Mouse (Mus musculus) small intestine, adult 2 months (tissue): Measurements from ENCODE around the gene Tsc22d4. TPM values are rescaled to one million over a fixed set of nuclear protein-coding genes. Genes with fewer than 3 reads are reported as not detected.
A peak's percentile ranks its signal among the peaks of the same experiment; 100 is the strongest.

Experiments used
- H3K27ac ChIP-seq: fragments of 200-500 bp; 2 replicates; pipeline ENCODE4 v1.5.1; 2012; ENCODE audit warnings: low read depth, low read length, control low read depth, inconsistent platforms; ENCODE audit not compliant: insufficient read depth
- H3K27me3 ChIP-seq: fragments of 200-500 bp; 2 replicates; pipeline ENCODE4 v1.6.1; 2012; ENCODE audit warnings: mild to moderate bottlenecking, moderate library complexity, low read length, inconsistent platforms; ENCODE audit not compliant: control insufficient read depth, insufficient read depth
- H3K36me3 ChIP-seq: fragments of 200-500 bp; 2 replicates; pipeline ENCODE4 v1.6.1; 2012; ENCODE audit warnings: mild to moderate bottlenecking, low read length, control low read depth, inconsistent platforms; ENCODE audit not compliant: control insufficient read depth, insufficient read depth
- H3K4me1 ChIP-seq: fragments of 200-500 bp; 2 replicates; pipeline ENCODE4 v1.6.1; 2012; ENCODE audit warnings: low read length, inconsistent platforms, mixed read lengths; ENCODE audit not compliant: control insufficient read depth, insufficient read depth, insufficient read length
- H3K4me3 ChIP-seq: fragments of 200-500 bp; 2 replicates; pipeline ENCODE4 v1.5.1; 2012; ENCODE audit warnings: low read depth, mild to moderate bottlenecking, control low read depth, inconsistent platforms, low read length, moderate library complexity
- CTCF ChIP-seq: fragments of 200-500 bp; IDR thresholded peaks from 2 replicates; pipeline ENCODE4 v1.5.1; 2012; ENCODE audit warnings: low read depth, mild to moderate bottlenecking, control low read depth, inconsistent platforms, low read length, moderate library complexity, mixed read lengths; ENCODE audit not compliant: insufficient replicate concordance, insufficient read length; ENCODE audit errors: extremely low read depth
- POLR2A ChIP-seq: fragments of 200-500 bp; IDR thresholded peaks from 2 replicates; pipeline ENCODE4 v1.6.1; 2012; ENCODE audit warnings: low read depth, mild to moderate bottlenecking, control low read depth, inconsistent platforms, low read length, moderate library complexity
- WGBS: fragments of 180-500 bp; shearing (Covaris S2); methylation state at CpG from one replicate; pipeline ENCODE4 v1.1.7; 2018; 5-methylcytosine and 5-hydroxymethylcytosine counted together
- polyA plus RNA-seq: library from polyadenylated mRNA; depleted of rRNA; stranded (reverse); fragments of >200 nt; gene quantifications from 2 replicates; pipeline ENCODE4 v1.2.3, GENCODE M21; 2012; rRNA removed

Gene Tsc22d4
- 72.9 and 209 TPM in 2 replicates for polyA plus RNA-seq

DNA sequence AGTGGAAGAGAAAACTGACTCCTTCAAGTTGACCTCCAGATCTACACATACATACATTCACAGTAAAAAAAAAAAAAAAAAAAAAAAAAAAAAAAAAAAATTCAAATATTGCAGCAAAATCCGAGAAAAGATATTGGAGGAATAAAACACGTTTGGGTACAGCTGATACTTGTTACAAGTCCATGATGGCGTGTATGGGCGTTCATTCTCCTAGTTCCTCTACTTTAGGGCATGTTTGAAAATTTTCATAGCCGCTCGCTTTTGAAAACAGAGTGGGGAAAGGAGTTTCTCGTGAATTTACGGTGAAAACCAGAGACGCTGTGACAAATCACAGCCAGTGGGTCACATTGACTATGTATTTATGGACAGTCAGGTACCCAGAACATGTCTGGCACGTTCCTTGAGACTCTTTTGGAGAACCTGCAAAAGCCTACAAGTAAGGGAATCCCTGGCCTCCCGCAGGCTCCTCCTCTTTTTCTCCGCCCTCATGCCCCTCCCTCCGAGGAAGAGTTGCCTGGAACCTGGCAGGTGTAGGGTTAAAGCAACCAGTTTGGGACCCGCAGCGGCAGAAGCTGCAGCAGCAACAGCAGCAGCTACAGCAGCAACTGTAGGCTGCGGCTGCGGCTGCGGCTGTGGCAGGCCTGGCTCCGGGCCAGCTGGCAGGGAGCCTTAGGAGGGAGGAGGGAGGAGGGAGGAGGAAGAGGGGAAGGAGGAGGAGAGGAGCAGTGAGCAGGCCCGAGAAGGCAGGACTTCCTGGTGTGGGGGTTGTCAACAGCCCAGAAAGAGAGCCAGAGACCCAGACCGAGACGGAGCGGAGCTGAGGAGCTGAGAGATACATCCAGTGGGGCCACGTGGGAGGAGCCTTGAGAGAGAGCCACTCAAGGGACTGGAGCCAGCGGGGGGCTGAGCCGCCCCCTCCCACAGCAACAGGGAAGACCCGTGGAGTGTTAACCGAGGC, at the start of gene Tsc22d4:
Gene Tsc22d4 (plus strand): TSS at position 517 of the 958 bp plus-strand sequence.
- Histone ChIP-seq H3K4me1 (peaks cover 14% of the 10 kb centered on the region), H3K36me3 (peaks cover 6% of the 10 kb centered on the region; the same call in 1 of the 2 replicates), H3K27me3 (no peaks in the 10 kb centered on the region), H3K27ac (peak within 1 kb of the TSS; percentile 96), H3K4me3 (peak within 1 kb of the TSS; percentile 90)
- peak; percentile 84 for TF ChIP-seq POLR2A
- TF ChIP-seq CTCF, result no peak
- WGBS, result 3% methylated on average over 28 of the region's 28 CpGs

DNA sequence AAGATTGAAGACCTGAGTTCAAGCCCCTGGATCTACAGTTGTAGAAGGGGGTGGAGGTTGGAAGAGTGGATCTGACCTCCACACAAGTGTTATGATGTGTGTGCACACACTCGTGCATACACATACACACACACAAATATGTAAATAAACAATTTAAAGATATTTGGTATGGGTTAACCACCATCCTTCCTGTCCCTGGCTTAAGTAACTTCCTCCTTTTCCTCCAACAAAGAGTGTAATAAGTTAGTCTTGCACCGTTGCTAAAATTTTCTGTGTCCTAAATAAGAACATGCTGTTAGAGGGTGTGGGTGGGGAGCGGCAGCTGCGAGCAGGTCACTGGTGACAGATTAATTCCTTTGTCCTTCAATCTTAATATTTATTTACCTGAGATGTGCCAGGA, 49.6 kb upstream of the Tsc22d4 start:
- TF ChIP-seq CTCF (no peak), POLR2A (no peak)

DNA sequence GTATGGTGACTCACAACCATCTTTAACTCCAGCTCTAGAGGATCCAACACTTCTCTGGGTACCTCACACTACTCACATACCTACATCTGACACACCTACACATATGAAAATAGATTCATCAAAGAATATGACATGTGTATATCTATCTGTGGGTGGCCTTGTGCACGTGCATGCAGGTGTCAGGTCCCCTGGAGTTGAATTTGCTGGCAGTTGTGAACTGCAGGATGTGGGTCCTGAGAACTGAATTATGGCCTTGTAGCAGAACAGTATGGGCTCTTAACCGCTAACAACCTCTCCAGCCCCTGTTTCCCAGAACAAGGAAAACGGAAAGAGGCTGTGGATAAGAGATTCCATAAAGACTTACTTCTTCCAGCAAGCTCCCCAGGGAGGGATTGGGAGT, 46.5 kb upstream of the Tsc22d4 start:
- H3K4me1 ChIP-seq, result 0 out of 2 replicates have a peak, but pooled peaks cover 2% of the 10 kb centered on the region
- 82% methylated on average over 3 of the region's 3 CpGs for WGBS
- H3K36me3 ChIP-seq, result no peaks in the 10 kb centered on the region
- H3K4me3 ChIP-seq, result no peak overlapping the region
- no peak overlapping the region for H3K27ac ChIP-seq
- no peaks in the 10 kb centered on the region for H3K27me3 ChIP-seq
- no peak for TF ChIP-seq CTCF
- TF ChIP-seq POLR2A, result no peak

More for the DNA sequence above, 49.6 kb upstream of the Tsc22d4 start:
- Histone ChIP-seq H3K27ac (no peak overlapping the region), H3K4me3 (no peak overlapping the region), H3K36me3 (no peaks in the 10 kb centered on the region), H3K4me1 (0 out of 2 replicates have a peak, but pooled peaks cover 2% of the 10 kb centered on the region), H3K27me3 (no peaks in the 10 kb centered on the region)
- WGBS, result 14% methylated on average over 4 of the region's 4 CpGs

DNA sequence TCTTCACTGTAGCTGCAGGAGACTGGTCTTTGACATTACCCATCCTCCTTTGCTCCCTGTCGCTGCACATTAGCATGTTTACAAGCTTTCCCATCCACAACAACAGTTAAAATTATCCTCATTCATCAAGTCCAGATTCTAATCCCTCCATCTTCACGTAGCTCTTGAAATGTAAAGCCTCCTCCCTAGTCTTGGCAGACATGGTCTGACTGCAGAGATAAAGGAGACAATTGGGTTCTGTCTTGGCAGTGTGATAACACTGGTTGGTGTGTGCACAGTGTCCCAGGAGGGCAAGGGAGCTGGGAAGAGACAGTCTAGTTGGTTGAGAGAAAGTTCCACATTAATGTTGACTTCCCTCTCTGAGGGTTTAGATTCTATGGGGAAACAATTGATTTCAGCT, 45.7 kb upstream of the Tsc22d4 start:
- 44% methylated on average over 2 of the region's 2 CpGs for WGBS

DNA sequence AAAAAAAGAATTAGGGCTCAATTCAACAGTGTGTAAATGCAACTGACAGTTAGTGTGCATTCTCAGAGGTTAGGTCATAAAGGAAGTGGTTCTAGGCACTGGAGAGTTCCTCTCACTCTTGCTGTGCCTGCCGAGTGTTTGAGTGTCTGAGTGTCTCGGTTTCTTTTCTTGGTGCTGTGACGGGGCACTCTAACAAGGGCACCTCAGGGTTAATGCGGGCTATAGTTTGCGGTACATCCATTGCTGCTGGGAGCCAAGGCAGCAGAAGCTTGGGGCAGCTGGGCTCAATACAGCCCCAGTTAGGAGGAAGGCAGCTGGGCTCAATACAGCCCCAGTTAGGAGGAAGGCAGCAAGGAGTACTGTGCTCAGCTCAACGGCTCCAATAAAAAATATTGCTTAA, 40.3 kb upstream of the Tsc22d4 start:
- H3K4me3 ChIP-seq, result no peak overlapping the region
- H3K4me1 ChIP-seq, result peaks cover 7% of the 10 kb centered on the region; the same call in 1 of the 2 replicates
- WGBS, result 17% methylated on average over 6 of the region's 6 CpGs
- no peak for TF ChIP-seq CTCF
- no peak for TF ChIP-seq POLR2A
- peak overlapping the region; percentile 14 for H3K27ac ChIP-seq
- H3K27me3 ChIP-seq, result no peaks in the 10 kb centered on the region
- no peaks in the 10 kb centered on the region for H3K36me3 ChIP-seq

More for the DNA sequence above, 45.7 kb upstream of the Tsc22d4 start:
- Histone ChIP-seq H3K36me3 (no peaks in the 10 kb centered on the region), H3K27me3 (no peaks in the 10 kb centered on the region), H3K27ac (no peak overlapping the region), H3K4me1 (0 out of 2 replicates have a peak, but pooled peaks cover 2% of the 10 kb centered on the region), H3K4me3 (no peak overlapping the region)
- TF ChIP-seq POLR2A (no peak), CTCF (no peak)

DNA sequence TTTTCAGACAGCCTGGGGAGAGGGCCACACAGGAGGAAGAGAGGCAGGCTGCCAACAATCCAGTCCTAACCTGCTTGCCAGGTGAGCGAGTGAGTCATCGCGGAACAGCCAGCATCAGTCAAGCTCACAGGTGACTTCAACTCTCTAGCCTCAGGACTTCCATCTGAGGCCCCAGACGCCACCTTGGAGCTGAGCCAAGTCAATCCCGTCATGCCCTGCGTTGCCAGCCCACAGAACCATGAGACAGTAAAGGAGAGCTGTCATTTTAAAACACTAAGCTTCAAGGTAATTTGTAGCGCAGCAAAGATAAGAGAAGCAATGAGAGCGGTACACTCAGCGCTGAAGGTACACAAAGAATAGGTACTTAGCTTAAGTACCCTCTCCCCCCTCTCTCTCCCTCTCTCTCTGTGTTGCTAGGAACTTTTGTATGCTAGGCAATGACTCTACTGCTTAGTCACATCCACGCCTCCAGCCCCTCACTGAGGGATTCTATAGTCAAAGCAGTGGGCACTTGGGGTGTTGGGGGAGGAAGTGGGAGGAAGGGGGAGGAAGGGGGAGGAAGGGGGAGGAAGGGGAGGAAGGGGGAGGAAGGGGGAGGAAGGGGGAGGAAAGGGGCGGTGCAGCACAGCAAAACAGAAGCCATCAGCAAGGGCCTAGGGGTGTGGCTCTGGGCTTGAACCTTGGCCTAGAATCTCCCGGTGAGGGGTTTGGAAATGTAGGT, 38.5 kb upstream of the Tsc22d4 start:
- H3K36me3 ChIP-seq, result no peaks in the 10 kb centered on the region
- TF ChIP-seq POLR2A, result no peak
- no peak for TF ChIP-seq CTCF
- no peak overlapping the region for H3K4me3 ChIP-seq
- no peaks in the 10 kb centered on the region for H3K27me3 ChIP-seq
- 16% methylated on average over 12 of the region's 12 CpGs for WGBS
- H3K4me1 ChIP-seq, result peaks cover 7% of the 10 kb centered on the region; the same call in 1 of the 2 replicates
- H3K27ac ChIP-seq, result peak overlapping the region; percentile 91
